Mouse (Mus musculus) limb, embryonic 11.5 days (tissue): ENCODE results near the gene Lancl1. TPM values are rescaled to one million over a fixed set of nuclear protein-coding genes. Genes with fewer than 3 reads are reported as not detected.

Experiments used
- ATAC-seq: fragments of 200-750 bp; cut with Nextera tagmentation; 2 replicates; pipeline ENCODE4 v1.8.0; 2017; ENCODE audit warnings: low read depth; ENCODE audit not compliant: insufficient number of reproducible peaks, low FRiP score, low TSS enrichment
- DNase-seq: peaks from one replicate; pipeline ENCODE4 v3.0.0-alpha.2; 2015; ENCODE audit warnings: low spot score
- H3K27ac ChIP-seq: fragments of 300-500 bp; sonication (generic); replicated peaks from 2 replicates; pipeline ENCODE4 v1.5.1; 2014; ENCODE audit warnings: low read depth, mild to moderate bottlenecking, low read length
- H3K27me3 ChIP-seq: fragments of 300-500 bp; sonication (generic); 2 replicates; pipeline ENCODE4 v1.6.1; 2014; ENCODE audit warnings: mild to moderate bottlenecking, low read length, mixed read lengths; ENCODE audit not compliant: control insufficient read depth, insufficient read depth
- H3K36me3 ChIP-seq: fragments of 300-500 bp; sonication (generic); 2 replicates; pipeline ENCODE4 v1.6.1; 2014; ENCODE audit warnings: mild to moderate bottlenecking, low read length, moderate library complexity, mixed read lengths; ENCODE audit not compliant: control insufficient read depth, insufficient read depth
- H3K4me1 ChIP-seq: fragments of 300-500 bp; sonication (generic); 2 replicates; pipeline ENCODE4 v1.6.1; 2014; ENCODE audit warnings: low read length, mixed read lengths; ENCODE audit not compliant: control insufficient read depth, insufficient read depth
- H3K4me2 ChIP-seq: fragments of 300-500 bp; sonication (generic); 2 replicates; pipeline ENCODE4 v1.6.1; 2014; ENCODE audit warnings: low read depth, mild to moderate bottlenecking, moderate library complexity; ENCODE audit not compliant: severe bottlenecking
- H3K4me3 ChIP-seq: fragments of 300-500 bp; sonication (generic); 2 replicates; pipeline ENCODE4 v1.5.1; 2014; ENCODE audit warnings: low read depth, low read length
- H3K9ac ChIP-seq: fragments of 300-500 bp; sonication (generic); 2 replicates; pipeline ENCODE4 v1.6.1; 2014; ENCODE audit warnings: mild to moderate bottlenecking, low read length
- H3K9me3 ChIP-seq: fragments of 300-500 bp; sonication (generic); 2 replicates; pipeline ENCODE4 v1.6.1; 2016; ENCODE audit warnings: low read length; ENCODE audit not compliant: control insufficient read depth
- WGBS: fragments of 180-500 bp; shearing (Covaris S2); extraction: QIAGEN DNeasy Blood & Tissue Kit; methylation state at CpG from one replicate; pipeline ENCODE4 v1.1.7; 2014; 5-methylcytosine and 5-hydroxymethylcytosine counted together
- polyA plus RNA-seq: library from polyadenylated mRNA; unstranded; fragments of >200 nt; fragmentation: Nextera tagmentation; extraction: Ambion mirVana; gene quantifications from 2 replicates; pipeline ENCODE4 v1.2.1, GENCODE M21; 2014

The Lancl1 gene
- polyA plus RNA-seq: 92.4 and 97.0 TPM in 2 replicates

DNA sequence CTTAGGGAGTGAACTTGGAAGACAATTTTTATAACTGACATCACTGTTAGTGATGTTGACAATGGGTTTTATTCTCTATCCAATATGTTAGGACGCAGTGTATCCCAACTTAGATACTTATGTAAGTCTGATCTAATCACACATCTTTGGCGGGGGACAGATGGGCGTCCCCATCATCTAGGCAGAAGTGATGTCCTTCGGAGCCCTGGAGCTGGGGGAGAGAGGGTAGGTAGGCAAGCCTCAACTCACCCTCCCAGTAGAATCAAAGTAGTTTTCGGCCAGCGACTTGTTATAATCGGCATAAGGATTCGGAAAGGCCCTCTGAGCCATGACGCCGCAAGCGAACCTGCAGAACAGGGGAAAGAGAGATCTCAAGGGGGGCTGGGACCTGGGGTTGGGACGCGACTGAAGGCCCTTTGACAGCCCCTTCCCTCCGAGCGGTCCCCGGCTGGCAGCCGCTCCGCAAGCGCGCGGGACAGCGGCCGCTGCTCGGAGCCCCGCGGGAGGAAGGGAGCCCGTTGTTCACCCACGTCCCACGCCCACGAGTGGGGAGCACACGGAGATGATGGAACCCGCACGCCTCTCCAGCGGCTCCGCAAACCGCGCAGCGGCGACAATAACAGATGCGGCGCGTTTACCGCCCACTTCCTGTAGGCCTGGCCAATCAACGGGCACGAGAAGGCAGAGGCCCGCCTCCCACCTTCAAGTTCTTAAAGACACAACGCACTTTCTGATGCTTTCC lies at the start of gene Lancl1:
Gene Lancl1 (minus strand): TSS at position 627 of the 742 bp plus-strand sequence.
- H3K27ac ChIP-seq: no peak within 1 kb of the TSS
- under 1% methylated on average over 41 of the region's 47 CpGs for WGBS

DNA sequence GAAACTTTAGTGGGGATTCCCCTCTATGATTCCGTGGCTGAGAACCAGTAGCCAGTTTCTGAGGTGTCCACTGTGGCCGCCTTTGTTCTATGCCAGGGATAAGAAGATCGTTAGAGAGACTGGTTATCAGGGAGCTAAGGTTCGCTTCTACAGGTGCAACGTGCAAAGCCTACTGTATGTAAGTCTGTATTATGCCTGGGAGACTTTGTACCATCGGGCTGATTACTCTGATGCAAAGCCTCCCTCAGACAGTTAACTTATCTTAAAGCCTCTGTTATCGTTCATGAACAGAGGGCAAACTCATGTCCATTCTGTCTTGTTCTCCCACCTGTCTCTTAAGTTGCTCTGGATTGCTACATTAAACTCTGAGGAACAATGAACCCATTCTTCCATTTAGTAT lies 40.5 kb upstream of the Lancl1 start:
- no peak overlapping the region for H3K4me3 ChIP-seq
- no peak overlapping the region for H3K4me2 ChIP-seq
- H3K36me3 ChIP-seq: no peaks in the 10 kb centered on the region
- H3K27me3 ChIP-seq: no peaks in the 10 kb centered on the region
- no peak overlapping the region for H3K9ac ChIP-seq
- no peak overlapping the region for H3K27ac ChIP-seq
- ATAC-seq: no peak
- DNase-seq: no peak
- H3K9me3 ChIP-seq: no peaks in the 10 kb centered on the region
- H3K4me1 ChIP-seq: no peaks in the 10 kb centered on the region
- WGBS: 83% methylated on average over 7 of the region's 7 CpGs

More for the DNA sequence above, at the start of gene Lancl1:
- Histone ChIP-seq H3K4me2 (peak within 1 kb of the TSS; percentile 64), H3K4me3 (peak within 1 kb of the TSS; percentile 64), H3K9me3 (no peaks in the 10 kb centered on the region), H3K4me1 (no peaks in the 10 kb centered on the region), H3K27me3 (no peaks in the 10 kb centered on the region), H3K9ac (peak within 1 kb of the TSS; percentile 65), H3K36me3 (0 out of 2 replicates have a peak, but pooled peaks cover 2% of the 10 kb centered on the region)
- peak; percentile 87 for DNase-seq
- ATAC-seq: peak; percentile 92

DNA sequence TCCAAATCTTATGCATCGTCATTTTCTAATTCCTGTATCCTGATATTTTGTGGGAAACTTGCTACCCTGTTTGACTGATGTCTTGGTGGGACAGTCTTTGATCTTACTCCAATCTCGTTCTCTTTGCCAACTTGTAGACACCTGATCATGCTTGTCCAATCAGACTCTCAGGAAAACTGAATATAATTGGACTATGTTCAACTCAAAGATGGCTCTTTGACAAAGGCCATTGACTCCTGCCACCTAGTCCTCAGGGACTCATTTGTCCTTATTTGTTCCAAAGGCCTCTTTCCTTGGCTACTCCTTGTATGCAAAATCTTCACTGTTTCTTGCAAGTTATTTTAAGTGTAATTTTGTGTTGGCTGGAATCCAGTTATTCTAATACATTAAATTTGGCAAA lies 40.0 kb upstream of the Lancl1 start:
- no peaks in the 10 kb centered on the region for H3K9me3 ChIP-seq
- H3K4me1 ChIP-seq: no peaks in the 10 kb centered on the region
- H3K27ac ChIP-seq: no peak overlapping the region
- WGBS: 84% methylated on average over 2 of the region's 2 CpGs
- H3K4me3 ChIP-seq: no peak overlapping the region
- no peaks in the 10 kb centered on the region for H3K36me3 ChIP-seq
- no peaks in the 10 kb centered on the region for H3K27me3 ChIP-seq
- H3K4me2 ChIP-seq: no peak overlapping the region
- no peak overlapping the region for H3K9ac ChIP-seq
- ATAC-seq (no peak), DNase-seq (no peak)

DNA sequence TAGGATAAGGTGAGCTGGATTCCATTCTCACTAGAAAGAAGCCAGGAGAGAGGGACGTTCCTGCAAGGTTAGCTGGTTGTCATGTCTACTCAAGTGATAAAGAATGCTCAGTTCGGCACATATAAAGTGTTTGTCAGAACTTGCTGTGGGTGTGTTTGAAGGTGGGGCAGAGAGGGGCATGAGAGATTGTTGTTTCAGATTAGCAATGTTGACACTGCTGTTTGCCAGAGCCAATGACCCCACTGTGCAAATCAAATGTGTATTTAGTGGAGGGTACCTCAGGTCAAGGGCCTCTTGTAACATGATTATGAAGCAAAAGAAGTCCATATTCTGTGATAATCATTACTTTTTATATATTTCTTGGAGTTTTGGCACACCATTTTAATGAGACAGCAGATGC lies 39.1 kb upstream of the Lancl1 start:
- Histone ChIP-seq H3K9ac (no peak overlapping the region), H3K4me3 (no peak overlapping the region), H3K4me2 (no peak overlapping the region), H3K9me3 (no peaks in the 10 kb centered on the region), H3K36me3 (no peaks in the 10 kb centered on the region), H3K4me1 (no peaks in the 10 kb centered on the region), H3K27ac (no peak overlapping the region), H3K27me3 (no peaks in the 10 kb centered on the region)
- ATAC-seq (no peak), DNase-seq (no peak)
- WGBS: 73% methylated on average over 2 of the region's 2 CpGs

DNA sequence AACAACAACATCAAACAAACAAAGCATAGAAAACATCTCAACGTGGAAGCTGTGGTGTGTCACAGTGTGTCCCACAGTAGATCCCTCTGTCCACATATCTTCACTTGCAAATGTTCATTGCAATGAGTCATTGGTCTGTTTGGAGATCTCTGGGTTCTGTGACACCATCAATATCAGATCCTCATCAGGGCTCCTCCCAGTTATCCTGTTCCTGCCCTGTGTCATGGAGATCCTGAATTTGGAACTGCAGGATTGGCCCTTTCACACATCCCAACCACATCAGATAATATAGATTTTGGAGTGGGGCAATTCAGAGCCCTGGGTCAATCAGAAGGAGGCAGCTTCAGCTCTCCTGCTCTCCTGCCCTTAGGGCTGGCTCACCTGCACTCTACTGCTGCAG lies 28.9 kb upstream of the Lancl1 start:
- WGBS: 78% methylated on average over 1 of the region's 1 CpGs
- DNase-seq (no peak), ATAC-seq (no peak)
- no peaks in the 10 kb centered on the region for H3K27me3 ChIP-seq
- H3K9me3 ChIP-seq: no peaks in the 10 kb centered on the region
- H3K4me2 ChIP-seq: no peak overlapping the region
- H3K4me1 ChIP-seq: no peaks in the 10 kb centered on the region
- no peak overlapping the region for H3K27ac ChIP-seq
- H3K9ac ChIP-seq: no peak overlapping the region
- no peaks in the 10 kb centered on the region for H3K36me3 ChIP-seq
- H3K4me3 ChIP-seq: no peak overlapping the region

DNA sequence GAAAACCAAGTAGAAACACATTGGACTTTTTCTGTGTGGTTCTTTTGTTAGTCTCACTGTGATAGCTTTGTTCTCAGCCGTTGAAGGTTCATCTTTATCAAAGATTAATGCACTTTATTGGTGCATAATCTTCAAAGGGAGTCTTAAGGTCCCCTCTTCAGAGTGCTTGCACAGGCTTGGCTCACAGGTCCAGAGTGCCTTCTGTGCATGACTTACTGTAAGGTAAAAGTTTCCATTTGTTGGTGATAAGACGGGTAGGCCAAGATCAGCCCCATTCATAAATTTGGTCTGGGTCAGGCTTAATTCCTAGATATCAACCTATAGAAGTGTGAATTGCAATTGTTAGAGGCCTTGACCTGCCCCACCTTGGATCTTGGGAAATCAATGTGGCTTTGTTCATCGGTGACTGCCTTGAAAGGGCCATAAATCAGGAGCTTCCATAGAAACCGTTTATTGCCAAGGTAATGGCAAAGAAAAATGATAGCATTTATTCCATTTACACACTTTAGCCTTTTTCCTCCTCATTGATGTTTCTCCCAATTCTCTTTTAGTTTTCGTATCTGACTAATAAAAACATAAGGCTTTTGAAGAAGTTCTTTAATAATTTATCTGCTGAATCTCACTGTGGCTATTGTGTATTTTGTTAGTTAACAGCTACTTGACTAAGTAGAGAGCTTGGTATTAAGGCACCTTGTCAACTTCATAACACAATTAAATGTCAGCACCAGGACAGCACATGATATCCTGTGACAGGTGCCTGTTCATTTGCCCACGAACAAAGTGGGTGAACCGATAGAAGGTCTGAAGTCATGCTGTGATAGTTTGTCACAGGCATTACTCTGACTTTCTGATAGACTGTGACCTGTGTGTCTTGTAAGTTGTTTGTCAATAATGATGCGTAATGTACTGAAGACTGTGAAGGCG lies 26.9 kb upstream of the Lancl1 start:
- H3K4me2 ChIP-seq: no peak overlapping the region
- no peak overlapping the region for H3K27ac ChIP-seq
- H3K9ac ChIP-seq: no peak overlapping the region
- no peak for DNase-seq
- WGBS: 85% methylated on average over 9 of the region's 9 CpGs
- no peak for ATAC-seq
- H3K4me3 ChIP-seq: no peak overlapping the region
- H3K27me3 ChIP-seq: no peaks in the 10 kb centered on the region
- no peaks in the 10 kb centered on the region for H3K4me1 ChIP-seq
- no peaks in the 10 kb centered on the region for H3K9me3 ChIP-seq
- H3K36me3 ChIP-seq: no peaks in the 10 kb centered on the region

DNA sequence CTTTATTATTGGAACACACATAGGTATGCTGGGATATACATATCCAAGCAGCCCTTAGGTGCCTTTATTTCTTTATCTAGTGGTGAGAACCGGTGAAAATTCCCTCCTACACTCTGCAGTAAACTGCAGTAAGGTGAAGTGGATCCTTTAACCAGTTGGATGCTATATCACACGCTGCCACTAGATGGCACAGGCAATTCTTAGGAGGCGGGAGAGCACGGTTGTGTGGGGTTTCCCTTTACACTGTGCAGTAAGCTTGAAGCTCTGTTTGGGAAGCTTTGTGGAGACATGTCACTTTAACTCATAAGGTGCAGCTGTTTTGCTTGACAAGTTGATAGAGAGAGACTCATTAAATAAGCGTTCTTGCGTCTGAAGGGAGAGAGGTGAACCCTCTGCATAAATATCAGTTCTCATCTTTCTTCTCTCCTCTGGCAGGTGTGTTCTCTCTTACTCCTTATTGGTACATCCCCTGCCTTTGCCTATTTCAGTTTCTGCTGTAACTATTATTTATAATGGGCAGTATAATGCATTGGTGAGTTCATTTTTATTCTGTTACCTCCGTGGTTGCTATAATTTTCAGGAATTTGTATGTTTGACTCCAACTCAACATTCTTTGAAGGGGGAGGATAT lies 22.9 kb upstream of the Lancl1 start:
- Histone ChIP-seq H3K27ac (no peak overlapping the region), H3K9me3 (no peaks in the 10 kb centered on the region), H3K9ac (no peak overlapping the region), H3K36me3 (no peaks in the 10 kb centered on the region), H3K4me3 (no peak overlapping the region), H3K4me2 (no peak overlapping the region), H3K27me3 (no peaks in the 10 kb centered on the region), H3K4me1 (no peaks in the 10 kb centered on the region)
- peak; percentile 70; the same call in 1 of the 2 replicates for ATAC-seq
- 11% methylated on average over 7 of the region's 7 CpGs for WGBS
- DNase-seq: peak; percentile 83

DNA sequence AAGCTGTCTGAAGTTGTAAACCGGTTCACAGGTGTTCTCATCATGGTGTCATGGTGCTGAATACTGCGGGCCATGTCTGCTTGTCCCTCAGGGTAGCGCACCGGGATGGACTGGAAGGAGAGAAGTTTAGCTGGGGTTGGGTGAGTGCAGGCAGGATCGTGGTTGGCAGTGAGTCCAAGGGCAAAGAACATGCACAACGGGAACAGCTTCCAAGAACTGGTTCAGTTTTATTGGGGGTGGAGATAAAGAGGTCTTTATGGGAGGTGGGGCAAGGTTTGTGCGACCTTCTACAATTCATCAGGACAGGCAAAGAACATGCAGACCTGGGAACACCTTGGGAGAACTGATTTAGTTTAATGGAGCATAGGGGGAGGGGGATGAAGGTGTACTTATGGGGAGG lies 17.1 kb upstream of the Lancl1 start:
- H3K36me3 ChIP-seq: no peaks in the 10 kb centered on the region
- no peaks in the 10 kb centered on the region for H3K9me3 ChIP-seq
- H3K4me1 ChIP-seq: no peaks in the 10 kb centered on the region
- H3K27me3 ChIP-seq: no peaks in the 10 kb centered on the region
- H3K9ac ChIP-seq: no peak overlapping the region
- H3K4me3 ChIP-seq: no peak overlapping the region
- ATAC-seq (no peak), DNase-seq (no peak)
- H3K27ac ChIP-seq: no peak overlapping the region
- WGBS: 89% methylated on average over 7 of the region's 7 CpGs
- H3K4me2 ChIP-seq: no peak overlapping the region
